Mouse (Mus musculus) erythroblast, embryonic 14.5 days (primary cell): Measurements from ENCODE around the gene Atmin.

ENCODE experiments used
- GATA1 ChIP-seq: IDR thresholded peaks from 2 replicates; pipeline ENCODE4 v1.6.1; 2012; ENCODE audit warnings: low read length, inconsistent platforms, mixed read lengths
- TAL1 ChIP-seq: IDR thresholded peaks from 3 replicates; pipeline ENCODE4 v1.6.1; 2012; ENCODE audit warnings: low read length, inconsistent platforms, mixed read lengths

DNA sequence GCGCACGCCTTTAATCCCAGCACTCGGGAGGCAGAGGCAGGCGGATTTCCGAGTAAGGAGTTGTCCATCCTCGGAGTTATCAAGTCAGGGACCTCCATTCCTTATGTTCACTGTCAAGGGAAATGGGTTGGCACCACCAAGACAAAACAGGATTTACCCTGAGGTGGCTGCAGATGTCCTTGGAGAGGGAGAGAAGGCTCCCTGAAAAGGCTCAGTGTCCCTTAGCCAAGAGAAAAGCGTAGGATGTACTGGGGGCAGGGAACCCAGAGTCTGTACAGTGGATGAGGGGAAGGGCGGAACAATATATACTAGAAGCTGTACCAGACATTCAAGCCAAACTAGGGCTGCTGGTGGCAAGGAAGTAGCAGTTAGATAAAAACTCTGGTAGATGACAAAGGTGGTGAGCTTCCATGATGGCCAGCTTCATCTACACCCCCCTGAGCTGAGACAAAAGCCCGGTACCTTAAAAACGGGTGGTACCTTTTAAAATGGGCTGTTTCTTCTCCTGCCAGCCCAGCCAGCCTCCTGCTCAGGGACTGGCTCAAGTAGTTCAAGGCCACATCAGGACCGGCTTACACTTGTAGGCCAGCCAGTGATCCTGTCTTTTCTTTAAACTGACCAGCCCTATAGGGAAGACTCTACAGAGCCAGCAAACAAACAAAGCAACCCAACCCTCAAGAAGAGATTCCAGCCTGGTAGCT is 51.0 kb downstream of the Atmin start:
- TF ChIP-seq GATA1 (no peak), TAL1 (no peak)
